Mouse (Mus musculus) intestine, postnatal 0 days (tissue): ENCODE results near the gene Adi1. TPM values are rescaled to one million over a fixed set of nuclear protein-coding genes. Genes with fewer than 3 reads are reported as not detected.

Experiments
- ATAC-seq: fragments of 200-750 bp; cut with Nextera tagmentation; 2 replicates; pipeline ENCODE4 v1.8.0; 2017; ENCODE audit warnings: mild to moderate bottlenecking, moderate TSS enrichment, moderate library complexity
- H3K27ac ChIP-seq: fragments of 300-500 bp; sonication (generic); 2 replicates; pipeline ENCODE4 v1.5.1; 2014; ENCODE audit warnings: mild to moderate bottlenecking, low read depth, low read length, moderate library complexity
- H3K27me3 ChIP-seq: fragments of 300-500 bp; sonication (generic); replicated peaks from 2 replicates; pipeline ENCODE4 v1.6.1; 2014; ENCODE audit warnings: low read length, mixed read lengths; ENCODE audit not compliant: control insufficient read depth, insufficient read depth
- H3K36me3 ChIP-seq: fragments of 300-500 bp; sonication (generic); 2 replicates; pipeline ENCODE4 v1.6.1; 2014; ENCODE audit warnings: mild to moderate bottlenecking, moderate library complexity; ENCODE audit not compliant: control insufficient read depth, insufficient read depth
- H3K4me1 ChIP-seq: fragments of 300-500 bp; sonication (generic); replicated peaks from 2 replicates; pipeline ENCODE4 v1.6.1; 2014; ENCODE audit warnings: antibody characterized with exemption, low read length, mixed read lengths; ENCODE audit not compliant: control insufficient read depth, insufficient read depth
- H3K4me2 ChIP-seq: fragments of 300-500 bp; sonication (generic); replicated peaks from 2 replicates; pipeline ENCODE4 v1.6.1; 2014; ENCODE audit warnings: low read depth, mild to moderate bottlenecking, moderate library complexity
- H3K4me3 ChIP-seq: fragments of 300-500 bp; sonication (generic); 2 replicates; pipeline ENCODE4 v1.5.1; 2014; ENCODE audit warnings: low read depth, low read length
- H3K9ac ChIP-seq: fragments of 300-500 bp; sonication (generic); 2 replicates; pipeline ENCODE4 v1.6.1; 2014; ENCODE audit warnings: mild to moderate bottlenecking, low read depth, low read length
- H3K9me3 ChIP-seq: fragments of 300-500 bp; sonication (generic); 2 replicates; pipeline ENCODE4 v1.6.1; 2016; ENCODE audit warnings: mixed run types; ENCODE audit not compliant: control insufficient read depth
- CTCF ChIP-seq: sonication (generic); IDR thresholded peaks from 2 replicates; pipeline ENCODE4 v1.5.1; 2016; ENCODE audit warnings: low read depth, mild to moderate bottlenecking, control low read depth, antibody characterized with exemption, moderate library complexity
- WGBS: fragments of 180-500 bp; shearing (Covaris S2); extraction: QIAGEN DNeasy Blood & Tissue Kit; methylation state at CpG from one replicate; pipeline ENCODE4 v1.1.7; 2014; 5-methylcytosine and 5-hydroxymethylcytosine counted together
- polyA plus RNA-seq: library from polyadenylated mRNA; unstranded; fragments of >200 nt; fragmentation: Nextera tagmentation; extraction: Ambion mirVana; gene quantifications from 2 replicates; pipeline ENCODE4 v1.2.1, GENCODE M21; 2015

The Adi1 gene
- polyA plus RNA-seq, 1 experiment from 2014 or later: 85.9 TPM

DNA sequence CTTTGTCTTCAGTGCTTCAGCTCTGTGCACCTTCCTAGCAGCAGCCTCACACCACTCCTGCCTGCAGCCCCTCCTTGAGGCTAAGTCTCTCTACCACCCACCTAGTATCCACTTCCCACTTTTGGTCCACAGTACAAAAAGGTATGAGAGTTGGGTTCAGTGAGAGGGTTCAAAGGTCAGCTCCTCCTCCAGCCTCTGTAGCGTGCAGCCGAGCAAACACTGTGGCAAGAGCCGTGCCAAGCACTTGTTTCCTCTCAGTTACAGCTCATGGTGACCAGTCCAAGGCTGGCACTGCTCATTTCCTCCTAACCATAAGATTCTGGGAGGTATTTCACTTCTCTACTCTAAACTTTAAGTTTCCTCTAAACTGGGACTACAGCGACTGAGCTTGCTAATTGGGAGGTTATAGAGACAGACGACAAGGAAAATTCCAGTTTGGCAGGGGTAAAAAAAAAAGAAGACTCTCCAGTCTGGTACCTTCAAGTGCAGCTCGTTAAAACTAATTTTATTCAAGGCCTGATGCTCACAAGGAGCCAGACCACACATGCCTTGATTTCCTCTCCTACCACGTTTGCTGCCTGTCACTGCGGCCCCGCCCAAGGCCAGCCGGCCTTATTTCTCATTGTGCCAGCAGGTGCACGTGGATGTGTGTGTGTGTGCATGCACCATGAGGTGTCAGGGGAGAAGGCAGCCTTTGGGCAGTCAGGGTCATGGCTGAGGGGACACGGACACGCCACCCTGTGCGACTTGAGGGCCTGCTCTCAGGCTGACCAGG lies 23.0 kb downstream of the Adi1 start:
- WGBS: 54% methylated on average over 14 of the region's 14 CpGs
- Histone ChIP-seq H3K4me2 (no peak overlapping the region), H3K27ac (no peak overlapping the region), H3K27me3 (no peaks in the 10 kb centered on the region), H3K36me3 (peaks cover 26% of the 10 kb centered on the region), H3K4me1 (no peaks in the 10 kb centered on the region), H3K9me3 (no peaks in the 10 kb centered on the region), H3K4me3 (no peak overlapping the region), H3K9ac (no peak overlapping the region)
- ATAC-seq: peak; percentile 44
- no peak for TF ChIP-seq CTCF

DNA sequence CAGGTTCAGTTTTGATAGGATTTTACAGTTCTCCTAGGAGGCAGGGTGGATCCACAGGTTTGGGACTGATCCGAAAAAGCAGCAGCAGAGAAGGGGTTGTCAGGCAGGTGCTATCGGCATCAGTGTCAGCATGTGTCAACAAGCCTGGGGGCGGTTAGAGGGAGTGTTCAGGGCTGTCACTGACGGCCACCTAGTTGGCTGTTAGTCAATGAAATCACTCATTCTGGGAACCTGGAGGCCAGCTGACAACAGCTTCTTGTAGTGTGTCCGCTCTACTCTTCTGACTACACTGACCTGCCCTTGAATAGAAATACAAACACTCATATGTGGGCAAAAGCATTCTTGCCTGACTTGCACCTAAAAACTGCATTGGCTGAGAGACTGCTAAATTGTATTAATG lies 24.1 kb downstream of the Adi1 start:
- no peak overlapping the region for H3K27ac ChIP-seq
- no peaks in the 10 kb centered on the region for H3K9me3 ChIP-seq
- H3K36me3 ChIP-seq: peaks cover 35% of the 10 kb centered on the region
- WGBS: 75% methylated on average over 5 of the region's 5 CpGs
- ATAC-seq: no peak
- H3K4me2 ChIP-seq: no peak overlapping the region
- no peaks in the 10 kb centered on the region for H3K27me3 ChIP-seq
- H3K4me3 ChIP-seq: no peak overlapping the region
- no peak for TF ChIP-seq CTCF
- no peak overlapping the region for H3K9ac ChIP-seq
- no peaks in the 10 kb centered on the region for H3K4me1 ChIP-seq

DNA sequence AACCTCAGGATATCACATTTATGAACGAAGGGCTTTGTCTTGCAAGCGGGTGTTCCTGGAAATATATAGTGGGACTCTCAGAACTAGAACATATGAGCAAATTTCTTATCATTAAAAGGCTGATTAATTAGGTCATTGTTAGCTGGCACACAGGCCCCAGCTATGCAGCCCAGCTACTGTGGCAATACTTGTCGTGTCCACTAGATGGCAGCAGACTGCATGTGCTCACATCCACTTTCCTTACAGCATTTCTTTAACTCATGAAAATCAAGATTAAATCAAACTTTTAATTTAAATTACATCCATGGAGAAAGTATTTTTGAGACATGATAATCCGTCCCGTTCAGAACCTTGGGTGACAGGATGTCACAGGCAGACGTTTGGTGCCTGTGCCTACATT lies 24.6 kb downstream of the Adi1 start:
- 10% methylated on average over 6 of the region's 6 CpGs for WGBS
- Histone ChIP-seq H3K4me3 (no peak overlapping the region), H3K36me3 (peaks cover 34% of the 10 kb centered on the region), H3K4me2 (no peak overlapping the region), H3K27ac (no peak overlapping the region), H3K27me3 (no peaks in the 10 kb centered on the region), H3K4me1 (no peaks in the 10 kb centered on the region), H3K9ac (no peak overlapping the region), H3K9me3 (no peaks in the 10 kb centered on the region)
- TF ChIP-seq CTCF: peak; percentile 93
- ATAC-seq: no peak

DNA sequence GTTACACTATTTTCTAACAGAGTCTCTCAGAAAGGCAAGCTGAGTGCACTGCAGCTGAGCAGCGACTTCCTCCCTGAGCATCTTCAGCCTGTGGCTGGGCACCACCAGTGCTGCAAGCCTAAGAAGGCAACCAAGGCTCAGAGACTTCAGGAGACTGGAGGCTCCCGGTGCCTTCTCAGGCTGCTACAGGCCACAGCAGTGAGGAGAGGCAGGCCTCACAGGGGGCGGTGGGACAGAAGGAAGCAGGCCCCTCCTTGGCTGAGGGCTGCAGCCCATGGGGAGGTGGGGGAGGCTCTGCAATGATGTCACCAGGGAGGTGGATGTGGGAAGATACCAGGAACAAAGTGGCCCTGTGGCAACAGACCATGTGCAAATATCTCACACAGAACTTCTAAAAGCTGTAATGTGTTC lies 25.1 kb downstream of the Adi1 start:
- ATAC-seq: no peak
- Histone ChIP-seq H3K9me3 (no peaks in the 10 kb centered on the region), H3K36me3 (peaks cover 34% of the 10 kb centered on the region), H3K9ac (no peak overlapping the region), H3K4me3 (no peak overlapping the region), H3K27ac (no peak overlapping the region), H3K4me2 (no peak overlapping the region), H3K4me1 (no peaks in the 10 kb centered on the region), H3K27me3 (no peaks in the 10 kb centered on the region)
- 40% methylated on average over 3 of the region's 3 CpGs for WGBS
- no peak for TF ChIP-seq CTCF

DNA sequence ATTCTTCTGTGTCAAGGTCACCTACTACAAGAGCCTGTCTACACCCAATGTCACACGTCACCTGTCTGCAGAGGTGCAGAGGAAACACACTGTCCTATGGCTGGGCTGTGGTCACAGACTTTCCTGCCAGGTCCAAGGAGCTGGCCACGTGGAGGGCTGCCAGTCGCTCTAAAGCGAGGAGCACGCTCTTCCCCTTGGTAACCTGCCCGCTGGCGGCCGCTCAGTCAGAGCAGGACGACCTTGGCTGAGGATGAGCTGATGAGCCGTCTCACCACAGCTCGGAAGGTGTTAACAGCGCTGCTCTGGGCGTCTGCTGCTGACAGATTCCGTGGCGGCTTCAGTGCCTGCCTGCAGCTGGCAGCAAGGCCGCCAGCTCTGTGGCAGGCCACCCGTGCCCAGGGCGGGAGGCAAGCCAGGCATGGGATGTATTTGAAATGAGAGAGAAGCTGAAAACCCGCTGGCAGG lies 25.6 kb downstream of the Adi1 start:
- H3K9ac ChIP-seq: no peak overlapping the region
- 78% methylated on average over 19 of the region's 19 CpGs for WGBS
- no peak overlapping the region for H3K4me3 ChIP-seq
- H3K4me1 ChIP-seq: no peaks in the 10 kb centered on the region
- no peak for ATAC-seq
- H3K4me2 ChIP-seq: no peak overlapping the region
- no peaks in the 10 kb centered on the region for H3K27me3 ChIP-seq
- no peak for TF ChIP-seq CTCF
- H3K27ac ChIP-seq: no peak overlapping the region
- H3K36me3 ChIP-seq: peaks cover 31% of the 10 kb centered on the region
- H3K9me3 ChIP-seq: no peaks in the 10 kb centered on the region

DNA sequence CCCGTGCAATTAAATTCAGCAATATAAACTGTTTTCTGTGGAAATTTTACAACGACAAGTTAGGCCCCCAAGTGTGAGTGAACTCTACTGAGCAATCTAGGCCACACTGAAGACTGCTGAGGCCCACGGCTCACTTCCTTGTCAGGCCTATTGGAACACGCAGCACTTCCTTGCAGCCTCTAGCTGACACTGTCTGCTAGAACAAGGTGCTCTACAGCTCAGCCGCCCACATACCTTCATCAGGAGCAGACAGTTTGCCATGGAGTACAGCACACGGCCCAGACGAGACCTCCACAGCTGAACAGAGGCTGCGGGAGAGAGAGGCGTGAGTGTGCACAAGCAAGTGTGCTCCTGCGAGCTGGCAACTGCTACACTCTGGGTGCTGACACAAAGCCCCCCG lies 26.3 kb downstream of the Adi1 start:
- H3K9ac ChIP-seq: no peak overlapping the region
- no peak; the same call in 1 of the 2 replicates for TF ChIP-seq CTCF
- H3K9me3 ChIP-seq: no peaks in the 10 kb centered on the region
- WGBS: 69% methylated on average over 11 of the region's 11 CpGs
- H3K27ac ChIP-seq: no peak overlapping the region
- no peak overlapping the region for H3K4me2 ChIP-seq
- ATAC-seq: peak; percentile 39; the same call in 1 of the 2 replicates
- no peaks in the 10 kb centered on the region for H3K27me3 ChIP-seq
- peaks cover 25% of the 10 kb centered on the region for H3K36me3 ChIP-seq
- H3K4me1 ChIP-seq: no peaks in the 10 kb centered on the region
- H3K4me3 ChIP-seq: no peak overlapping the region
